Mouse (Mus musculus) mammary gland, adult 2 months (tissue): ENCODE data around the gene Gprin3. TPM values are rescaled to one million over a fixed set of nuclear protein-coding genes. Genes with fewer than 3 reads are reported as not detected.

Experiments
- polyA plus RNA-seq: library from polyadenylated mRNA; depleted of rRNA; stranded (reverse); fragments of >200 nt; gene quantifications from 2 replicates; pipeline ENCODE4 v1.2.3, GENCODE M21; 2012; ENCODE audit warnings: low replicate concordance; rRNA removed

Gprin3 gene
- polyA plus RNA-seq: 0.88 and 1.6 TPM in 2 replicates

DNA sequence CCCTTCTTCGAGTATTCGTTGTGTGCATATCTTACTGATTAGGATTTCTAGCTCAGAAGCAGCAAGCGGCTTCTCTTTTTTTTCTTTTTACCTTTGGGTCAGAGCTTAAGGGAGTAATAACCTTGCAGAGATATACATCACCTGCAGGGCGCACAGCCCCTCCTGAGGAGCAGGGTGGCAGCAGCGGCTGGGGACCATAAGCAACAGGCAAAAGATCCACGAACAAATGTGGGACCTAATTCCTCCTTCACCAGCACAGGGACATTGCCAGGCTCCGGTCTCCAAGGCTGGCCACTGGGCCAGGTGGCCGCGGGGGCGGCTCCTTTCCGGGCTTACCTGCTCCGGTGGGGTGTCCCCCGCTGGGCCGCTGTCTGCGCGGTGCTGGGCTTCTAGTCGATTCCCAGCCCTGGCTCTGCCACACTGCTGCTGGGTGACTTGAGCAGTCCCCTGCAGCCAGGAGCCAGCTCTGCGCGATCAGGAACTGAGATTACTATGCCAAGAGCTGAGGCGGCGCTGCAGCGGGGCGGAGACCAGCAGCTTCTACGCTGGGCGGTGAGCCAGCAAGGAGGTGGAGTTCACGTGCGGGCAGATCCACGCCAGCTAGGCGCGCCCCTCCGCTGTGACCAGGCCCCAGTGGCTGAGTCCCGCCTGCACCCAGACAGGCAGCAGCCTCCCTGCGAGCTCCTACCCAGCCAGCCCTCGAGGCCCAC is at the start of gene Gprin3:
TSS of gene Gprin3 (minus strand) at position 471 of the 710 bp plus-strand sequence.

Other genes with a start within 250 kb of the Gprin3 start
- 3.8 and 6.5 TPM in 2 replicates for gene Tigd2, start 217.4 kb downstream of the Gprin3 start, polyA plus RNA-seq